Mouse (Mus musculus) thymus, postnatal 36 days (tissue): ENCODE data around the gene Osr1.

Source experiments
- DNase-seq, 2 experiments: peaks; one replicate each; pipeline ENCODE4 v3.0.0; 2022; ENCODE audit warnings: mixed read lengths in 2 of 2

Osr1 gene

GRCm38 (mm10) chr12:9569971-9570370, at the start of gene Osr1:
TSS of gene Osr1 (plus strand) at chr12:9570116.
- DNase-seq, result peak; percentile 15 to 23

GRCm38 (mm10) chr12:9550328-9550727, 19.6 kb upstream of the Osr1 start:
- DNase-seq, result no peak

GRCm38 (mm10) chr12:9564956-9565355, 5.0 kb upstream of the Osr1 start:
- no peak for DNase-seq

GRCm38 (mm10) chr12:9570496-9570995, 630 bp downstream of the Osr1 start:
- no peak for DNase-seq

- DNase-seq, result no peak
These were observed 1.5 kb downstream of the Osr1 start for GRCm38 (mm10) chr12:9571276-9571940.

- DNase-seq, result no peak
These were observed 2.1 kb downstream of the Osr1 start for GRCm38 (mm10) chr12:9572022-9572421.

GRCm38 (mm10) chr12:9573682-9574081, 3.8 kb downstream of the Osr1 start:
- no peak for DNase-seq

- DNase-seq, result no peak
These were observed 4.4 kb downstream of the Osr1 start for GRCm38 (mm10) chr12:9574244-9574871.

- no peak for DNase-seq
These were observed 5.5 kb downstream of the Osr1 start for GRCm38 (mm10) chr12:9575158-9576042.

GRCm38 (mm10) chr12:9576043-9576538, 6.2 kb downstream of the Osr1 start:
- DNase-seq, result no peak

- DNase-seq, result no peak
These were observed 7.7 kb downstream of the Osr1 start for GRCm38 (mm10) chr12:9577610-9578009.

- no peak for DNase-seq
These were observed 8.7 kb downstream of the Osr1 start for GRCm38 (mm10) chr12:9578591-9578990.

- DNase-seq, result no peak
These were observed 9.6 kb downstream of the Osr1 start for GRCm38 (mm10) chr12:9579301-9580030.

GRCm38 (mm10) chr12:9580041-9580905, 10.4 kb downstream of the Osr1 start:
- DNase-seq, result no peak

- DNase-seq, result no peak
These were observed 11.1 kb downstream of the Osr1 start for GRCm38 (mm10) chr12:9581011-9581410.

GRCm38 (mm10) chr12:9581506-9581905, 11.6 kb downstream of the Osr1 start:
- DNase-seq, result no peak

GRCm38 (mm10) chr12:9582248-9582995, 12.5 kb downstream of the Osr1 start:
- no peak for DNase-seq

- no peak for DNase-seq
These were observed 13.5 kb downstream of the Osr1 start for GRCm38 (mm10) chr12:9583380-9583779.

- DNase-seq, result no peak
These were observed 14.6 kb downstream of the Osr1 start for GRCm38 (mm10) chr12:9584366-9585084.

- no peak for DNase-seq
These were observed 15.2 kb downstream of the Osr1 start for GRCm38 (mm10) chr12:9585085-9585453.
